Mouse (Mus musculus) activated CD4-positive, CD25-positive, alpha-beta regulatory T cell, adult 9 weeks (primary cell): Measurements from ENCODE around the gene Tac1. TPM values are rescaled to one million over a fixed set of nuclear protein-coding genes. Genes with fewer than 3 reads are reported as not detected.

ENCODE experiments used
- polyA plus RNA-seq: library from polyadenylated mRNA; unstranded; fragments of 100-300 nt; shearing (Covaris generic); gene quantifications from one replicate; pipeline ENCODE4 v1.2.1, GENCODE M21; 2017

Gene Tac1
- not detected for polyA plus RNA-seq

GRCm38 (mm10) chr6:7554829-7555391 lies at the start of gene Tac1:
Tac1 (plus strand) TSS chr6:7554879.

Other genes with a start within 250 kb of the Tac1 start
- gene Asns, start 138.4 kb downstream of the Tac1 start, polyA plus RNA-seq = 4.4 TPM